Mouse (Mus musculus) cerebellum, adult 11 months (tissue): ENCODE data around the gene Tex12.
A peak's percentile ranks its signal among the peaks of the same experiment; 100 is the strongest.

Source experiments
- DNase-seq: peaks from one replicate; pipeline ENCODE4 v3.0.0; 2022

Tex12 gene

GRCm38 (mm10) chr9:50561145-50561917 is at the start of gene Tex12:
Gene Tex12 (minus strand): TSS chr9:50561325.
- no peak for DNase-seq

GRCm38 (mm10) chr9:50604338-50604737 is 43.2 kb upstream of the Tex12 start:
- no peak for DNase-seq

- DNase-seq = no peak
Observed at GRCm38 (mm10) chr9:50603998-50604324, 42.8 kb upstream of the Tex12 start.

- DNase-seq = peak; percentile 92
Observed at GRCm38 (mm10) chr9:50603189-50603997, 42.3 kb upstream of the Tex12 start, which contains the start of the genes Sdhd and Timm8b. Gene Sdhd (minus strand): TSS chr9:50603812. Gene Timm8b (plus strand): TSS chr9:50603910.

GRCm38 (mm10) chr9:50602055-50602845 is 41.1 kb upstream of the Tex12 start:
- DNase-seq = no peak

- no peak for DNase-seq
Observed at GRCm38 (mm10) chr9:50601536-50601935, 40.4 kb upstream of the Tex12 start.

- no peak for DNase-seq
Observed at GRCm38 (mm10) chr9:50596973-50597372, 35.8 kb upstream of the Tex12 start.

DNA sequence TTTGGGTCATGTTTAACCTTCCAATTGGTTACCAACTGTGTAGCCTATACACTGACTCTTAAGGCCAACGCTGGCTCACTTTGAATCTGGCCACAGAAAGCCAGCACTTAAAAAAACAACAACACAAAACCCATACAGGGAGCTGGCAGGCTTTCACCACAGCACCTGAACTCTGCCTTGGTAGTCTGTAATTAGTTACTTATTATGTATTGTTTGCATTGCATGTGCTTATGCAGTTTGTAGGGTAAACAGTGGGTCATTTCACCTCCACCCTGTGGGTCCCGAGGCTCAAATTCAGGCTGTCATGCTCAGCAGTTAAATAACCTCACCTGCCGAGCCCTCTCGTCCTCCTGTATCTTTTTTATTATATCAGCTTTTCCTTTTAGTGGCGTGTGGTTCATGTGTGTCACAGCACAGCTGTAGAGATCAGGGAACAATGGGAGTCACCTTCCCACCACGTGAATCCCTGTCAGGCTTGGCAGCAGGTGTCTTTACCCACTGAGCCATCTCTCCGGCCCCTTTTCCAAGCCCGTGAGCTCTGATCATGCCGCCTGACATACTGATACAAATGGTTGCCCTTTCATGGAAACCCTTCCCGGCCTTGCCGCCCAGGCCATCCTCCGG is 33.8 kb upstream of the Tex12 start:
- DNase-seq = no peak

DNA sequence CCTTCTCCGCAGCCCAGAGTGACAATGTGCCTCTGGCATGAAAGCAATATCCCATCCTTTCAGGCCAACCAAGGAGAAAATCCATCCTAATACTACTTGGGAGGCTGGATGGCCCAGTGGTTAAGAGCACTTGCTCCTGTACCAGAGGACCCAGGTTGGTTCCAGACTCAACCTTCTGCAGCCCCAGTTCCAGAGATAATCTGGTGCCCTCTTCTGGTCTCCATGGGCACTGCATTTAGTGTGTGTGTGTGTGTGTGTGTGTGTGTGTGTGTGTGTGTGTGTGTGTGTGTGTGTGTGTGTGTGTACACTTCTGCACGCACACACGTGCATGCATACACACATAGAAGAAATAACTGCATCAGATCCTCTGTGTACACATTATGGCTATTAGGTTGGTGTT is 32.4 kb upstream of the Tex12 start:
- DNase-seq = no peak

- no peak for DNase-seq
Observed at GRCm38 (mm10) chr9:50592955-50593354, 31.8 kb upstream of the Tex12 start.

DNA sequence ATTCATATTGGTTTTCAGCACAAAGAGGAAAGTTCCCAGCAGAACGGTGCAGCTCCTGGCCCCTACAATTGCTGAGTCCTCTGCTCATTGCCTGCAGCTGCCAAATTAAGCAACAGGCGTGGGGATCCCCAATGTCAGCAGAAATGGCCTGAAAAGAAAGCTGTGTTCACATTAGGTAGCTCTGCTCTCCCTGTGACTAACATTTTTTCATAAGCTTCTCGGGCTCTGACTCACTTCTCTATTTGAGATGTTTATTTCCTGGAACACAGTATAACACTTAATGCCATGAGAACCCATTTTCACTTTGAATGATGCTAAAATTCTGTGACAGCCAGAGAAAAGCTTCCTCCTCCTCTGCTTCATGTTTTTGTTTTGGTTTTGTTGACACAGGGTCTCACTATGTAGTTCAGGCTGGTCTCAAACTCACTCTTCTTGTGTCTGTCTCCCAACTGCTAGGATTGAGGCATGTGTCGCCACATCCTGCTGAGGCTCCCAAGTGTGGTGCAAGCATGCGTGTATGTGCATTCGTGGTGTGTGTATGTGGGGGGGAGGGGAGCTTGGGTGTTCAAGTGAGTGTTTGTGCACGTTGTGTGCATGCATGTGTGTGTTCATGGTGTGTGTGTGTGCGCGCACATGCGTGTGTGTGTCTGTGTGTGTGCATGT is 29.9 kb upstream of the Tex12 start:
- no peak for DNase-seq

DNA sequence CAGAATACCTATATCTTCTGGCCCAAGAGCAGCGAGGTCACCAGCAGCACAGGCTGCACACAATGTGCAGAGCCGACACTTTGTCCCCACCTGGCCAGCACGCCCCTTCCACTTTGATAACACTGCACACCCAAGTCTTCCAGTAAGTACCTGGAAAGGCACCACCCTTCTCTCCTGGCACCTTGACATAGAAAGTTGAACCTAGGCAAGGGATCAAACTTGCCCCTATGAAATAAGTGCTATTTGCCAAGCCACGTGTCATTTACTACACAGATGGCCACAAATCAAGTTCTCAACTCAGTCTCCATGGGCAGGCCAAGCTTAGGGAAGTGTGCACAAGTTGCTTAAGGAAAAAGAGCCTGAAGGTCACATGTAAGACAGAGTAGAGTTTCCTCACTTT is 25.8 kb upstream of the Tex12 start:
- DNase-seq = no peak

DNA sequence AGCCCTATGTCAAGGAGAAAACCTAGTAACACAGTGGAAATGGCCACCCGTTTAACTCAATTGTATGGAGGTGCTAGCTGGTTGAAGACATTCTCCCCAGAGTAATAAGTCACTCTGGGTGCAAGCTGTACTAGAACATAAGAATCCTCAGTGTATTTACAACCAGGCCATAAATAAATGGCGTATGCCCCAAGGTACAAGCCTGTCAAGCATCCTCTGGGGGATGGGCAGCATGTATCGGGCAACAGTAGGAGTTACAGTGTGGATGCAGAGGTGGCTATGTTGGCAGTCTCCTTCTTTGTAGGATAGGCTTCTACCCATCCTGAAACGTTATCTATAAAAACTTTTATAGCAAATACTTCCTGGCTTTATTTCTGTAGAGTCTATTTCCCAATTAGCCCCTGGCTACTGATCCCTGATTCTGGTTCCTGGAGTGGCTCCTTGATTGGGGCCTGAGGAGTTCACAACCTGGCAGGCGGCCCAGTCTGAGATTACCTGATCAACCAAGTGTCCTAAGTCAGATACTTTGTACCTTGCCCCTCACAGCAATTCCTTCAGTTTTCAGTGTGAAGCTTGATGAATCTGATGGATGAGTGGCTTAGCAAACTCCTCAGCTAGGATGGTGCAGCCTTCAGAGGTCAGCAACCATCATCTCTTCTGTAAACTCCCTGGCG is 24.2 kb upstream of the Tex12 start:
- no peak for DNase-seq

DNA sequence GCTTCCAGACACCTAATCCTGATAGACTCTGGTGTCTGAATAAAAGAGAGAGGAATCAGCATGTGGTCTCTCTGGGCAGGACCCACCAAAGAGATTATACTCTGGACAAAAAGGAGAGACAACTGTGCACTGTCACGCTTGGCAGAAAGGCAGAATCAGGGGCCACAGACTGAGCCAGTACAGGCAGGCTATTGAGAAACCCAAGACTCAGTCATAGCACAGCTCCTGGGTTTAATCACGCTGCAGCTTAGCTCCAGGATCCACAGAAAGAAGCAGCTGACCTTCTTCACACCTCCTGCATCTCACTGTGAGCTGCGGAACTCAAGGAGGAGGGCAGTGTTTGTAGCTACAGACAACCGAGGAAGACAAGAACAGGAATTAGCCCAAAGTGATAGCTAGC is 19.2 kb upstream of the Tex12 start:
- DNase-seq = no peak

DNA sequence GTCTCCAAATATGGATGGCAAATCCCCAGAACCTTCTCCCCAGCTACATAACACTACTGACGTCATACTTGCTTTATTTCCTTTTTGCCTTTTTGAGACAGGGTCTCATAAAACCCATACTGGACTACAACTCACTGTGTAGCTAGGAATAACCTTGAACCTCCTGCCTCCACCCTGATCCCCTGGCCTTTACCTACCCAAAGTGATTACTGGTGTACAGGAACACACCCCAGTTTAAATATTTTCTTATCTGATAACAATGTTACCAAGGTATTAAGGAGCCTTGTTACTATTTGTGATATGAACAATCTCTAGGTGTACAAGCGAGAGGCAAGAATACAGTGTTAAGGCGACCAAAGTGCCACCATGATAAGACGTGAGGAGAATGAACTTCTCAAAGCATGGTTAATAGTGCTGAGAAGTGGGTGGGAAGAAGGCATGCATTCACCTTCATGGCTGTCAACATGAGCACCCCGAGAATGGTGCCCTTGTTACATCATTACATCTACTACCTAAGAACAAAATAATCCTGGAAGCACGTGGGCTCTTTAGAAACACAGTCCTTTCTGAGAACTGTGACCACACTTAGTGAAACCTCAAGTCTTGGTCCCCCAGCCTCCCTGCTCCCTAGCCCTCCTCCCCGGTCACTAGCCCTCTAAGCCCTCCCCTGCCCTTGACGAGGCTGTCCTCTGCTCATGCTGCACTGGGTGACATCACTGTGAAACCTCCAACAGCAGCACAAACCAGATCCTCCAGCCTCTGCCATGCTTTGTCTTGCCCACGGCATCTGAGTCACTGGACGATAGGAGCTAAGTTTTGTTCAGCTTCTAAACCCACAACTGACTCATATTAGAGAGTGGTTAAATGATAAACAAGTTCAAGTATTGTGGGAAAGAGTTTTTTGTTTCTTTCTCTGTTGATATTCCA is 8.7 kb upstream of the Tex12 start:
- no peak for DNase-seq

- no peak for DNase-seq
Observed at GRCm38 (mm10) chr9:50567881-50568280, 6.8 kb upstream of the Tex12 start.

DNA sequence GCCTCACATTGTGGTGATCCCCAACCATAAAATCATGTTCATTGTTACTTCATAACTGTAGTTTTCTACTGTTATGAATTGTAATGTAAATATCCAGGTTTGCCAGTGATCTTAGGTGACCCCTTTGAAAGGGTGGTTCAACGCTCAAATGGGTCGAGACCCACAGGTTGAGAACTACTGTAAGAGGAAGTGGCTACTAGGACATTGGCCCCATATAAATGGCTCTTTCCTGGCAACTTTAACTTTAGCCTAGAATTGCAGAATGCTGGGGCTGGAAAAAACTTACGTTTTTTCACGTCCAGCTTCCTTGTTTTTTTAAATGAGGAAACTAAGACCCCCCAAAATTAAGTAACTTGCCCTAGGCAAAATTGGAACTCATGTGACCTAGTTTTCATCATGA is 6.2 kb upstream of the Tex12 start:
- DNase-seq = no peak

GRCm38 (mm10) chr9:50565940-50566339 is 4.8 kb upstream of the Tex12 start:
- DNase-seq = no peak

DNA sequence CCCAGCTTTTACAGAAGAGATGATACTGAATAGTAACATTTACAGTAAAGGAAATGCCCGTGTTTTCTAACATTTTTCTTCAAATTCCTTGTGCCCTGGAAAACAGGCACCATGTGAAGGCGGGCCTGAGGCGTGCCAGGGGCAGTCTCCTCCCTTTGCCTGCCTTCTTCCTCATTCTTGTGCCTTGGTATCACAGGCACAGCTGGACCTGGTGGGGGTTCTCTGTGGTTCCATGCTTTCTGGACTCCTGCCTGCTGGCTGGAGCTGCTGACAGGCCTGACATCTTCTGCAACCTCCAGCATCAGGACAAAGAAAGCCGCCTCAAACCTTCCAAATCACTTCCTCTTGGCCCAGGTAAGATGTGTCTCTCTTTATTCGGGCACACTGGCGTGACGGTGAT is 4.0 kb upstream of the Tex12 start:
- no peak for DNase-seq

- DNase-seq = no peak
Observed at GRCm38 (mm10) chr9:50561918-50562360, 814 bp upstream of the Tex12 start.

DNA sequence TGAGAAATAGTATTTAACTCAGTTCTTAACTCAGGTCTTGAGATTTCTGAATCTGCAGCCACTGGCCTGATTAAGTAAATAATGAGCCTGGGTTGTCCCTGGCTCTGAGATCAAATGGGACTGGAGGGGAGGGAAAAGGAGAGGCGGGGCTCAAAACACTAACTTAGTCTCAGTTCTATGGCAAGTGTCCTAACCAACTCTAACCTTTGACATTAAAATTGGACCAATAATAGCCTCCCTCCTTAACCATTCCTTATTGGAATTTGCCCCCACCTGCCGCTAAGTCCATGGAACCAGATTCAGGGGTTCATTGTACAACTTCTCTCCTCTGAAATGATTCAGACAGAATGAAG is 6.1 kb downstream of the Tex12 start, which contains the start of gene Bco2:
Gene Bco2, minus strand, starts transcription at position 88 of the 353 bp plus-strand sequence.
- DNase-seq = no peak
